Mouse (Mus musculus) right cerebral cortex, postnatal 4 days (tissue): Measurements from ENCODE around the gene Lrrc10b.

Experiments used
- DNase-seq: peaks from one replicate; pipeline ENCODE4 v3.0.0-alpha.2; 2022

The Lrrc10b gene

GRCm38 (mm10) chr19:10456752-10457483, at the start of gene Lrrc10b:
Lrrc10b (minus strand) TSS chr19:10457473.
- peak; percentile 75 for DNase-seq

- peak; percentile 21 for DNase-seq
These were observed 45.3 kb upstream of the Lrrc10b start for GRCm38 (mm10) chr19:10502571-10502970.

- DNase-seq, result no peak
These were observed 43.3 kb upstream of the Lrrc10b start for GRCm38 (mm10) chr19:10500581-10500980.

GRCm38 (mm10) chr19:10497512-10498160, 40.4 kb upstream of the Lrrc10b start:
- no peak for DNase-seq

- no peak for DNase-seq
These were observed 39.7 kb upstream of the Lrrc10b start for GRCm38 (mm10) chr19:10496976-10497375.

- no peak for DNase-seq
These were observed 38.4 kb upstream of the Lrrc10b start for GRCm38 (mm10) chr19:10495670-10496069.

- peak; percentile 17 for DNase-seq
These were observed 29.0 kb upstream of the Lrrc10b start for GRCm38 (mm10) chr19:10486264-10486738.

- no peak for DNase-seq
These were observed 25.4 kb upstream of the Lrrc10b start, which contains the start of gene Ppp1r32 for GRCm38 (mm10) chr19:10482703-10483102. Ppp1r32 (minus strand) TSS chr19:10482928.

GRCm38 (mm10) chr19:10479541-10479940, 22.3 kb upstream of the Lrrc10b start:
- DNase-seq, result no peak

- no peak for DNase-seq
These were observed 16.5 kb upstream of the Lrrc10b start for GRCm38 (mm10) chr19:10473779-10474178.

GRCm38 (mm10) chr19:10472958-10473357, 15.7 kb upstream of the Lrrc10b start:
- no peak for DNase-seq

GRCm38 (mm10) chr19:10469171-10469658, 11.9 kb upstream of the Lrrc10b start:
- DNase-seq, result no peak

- no peak for DNase-seq
These were observed 7.2 kb upstream of the Lrrc10b start for GRCm38 (mm10) chr19:10464427-10464826.

- no peak for DNase-seq
These were observed 4.3 kb upstream of the Lrrc10b start for GRCm38 (mm10) chr19:10461584-10461983.

GRCm38 (mm10) chr19:10459907-10460306, 2.6 kb upstream of the Lrrc10b start:
- DNase-seq, result no peak

GRCm38 (mm10) chr19:10458096-10458495, 823 bp upstream of the Lrrc10b start:
- no peak for DNase-seq

GRCm38 (mm10) chr19:10457484-10457800, 169 bp upstream of the Lrrc10b start:
- DNase-seq, result peak; percentile 72

GRCm38 (mm10) chr19:10455437-10455806, 1.9 kb downstream of the Lrrc10b start:
- no peak for DNase-seq

GRCm38 (mm10) chr19:10454718-10455436, 2.4 kb downstream of the Lrrc10b start:
- DNase-seq, result no peak

GRCm38 (mm10) chr19:10449708-10450107, 7.6 kb downstream of the Lrrc10b start:
- peak; percentile 76 for DNase-seq

GRCm38 (mm10) chr19:10449190-10449589, 8.1 kb downstream of the Lrrc10b start:
- no peak for DNase-seq

- no peak for DNase-seq
These were observed 9.0 kb downstream of the Lrrc10b start for GRCm38 (mm10) chr19:10448275-10448674.

- DNase-seq, result no peak
These were observed 12.4 kb downstream of the Lrrc10b start for GRCm38 (mm10) chr19:10444685-10445369.
